Comparison of ENCODE assay signal across 10 mouse cellular contexts in the genomic region with DNA sequence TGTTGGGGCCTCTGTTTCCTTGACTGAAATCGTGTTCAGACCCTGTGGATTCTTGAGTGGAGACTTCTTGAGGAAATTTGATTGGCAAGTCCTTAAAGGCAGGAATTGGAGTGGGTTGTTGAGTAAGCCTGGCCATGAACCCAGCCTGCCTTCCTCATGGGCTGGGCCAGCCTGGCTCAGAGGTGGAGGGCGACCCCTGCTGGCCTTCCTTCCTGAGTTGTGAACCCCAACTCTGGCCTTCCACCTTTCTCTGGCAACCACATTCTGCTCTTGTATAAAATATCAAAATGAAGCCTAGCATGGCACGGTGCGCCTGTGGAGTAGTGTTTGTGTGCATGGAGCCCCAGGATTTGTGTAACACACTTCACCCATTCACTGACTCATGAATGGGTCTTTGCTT. TPM values are rescaled to one million over a fixed set of nuclear protein-coding genes. Genes with fewer than 3 reads are reported as not detected.
DNase-seq lines count a peak whose midpoint lies in the region; ATAC-seq lines count a peak whose summit lies in the region.
"Had no signal": no experiment of that assay in that cellular context is flagged by ENCODE, and none has a peak within 500 bp of the region (broad histone marks: within the 10 kb centered on the region; RNA-seq: fewer than 3 reads in every experiment).

No protein-coding gene starts in this region.

- H3K27me3 ChIP-seq in midbrain, embryonic 11.5 days (ENCODE audit: control insufficient read depth, insufficient read depth, low read length) = no peaks in the 10 kb centered on the region
- 0 out of 2 replicates have a peak, but pooled peaks cover 6% of the 10 kb centered on the region for H3K27me3 ChIP-seq in midbrain, embryonic 13.5 days

- H3K4me2 ChIP-seq in midbrain, embryonic 11.5 days = no peak overlapping the region
- H3K4me2 ChIP-seq in midbrain, embryonic 13.5 days (replicated peaks) = no peak overlapping the region
- H3K4me2 ChIP-seq: liver, embryonic 13.5 days had no signal

- no peaks in the 10 kb centered on the region for H3K36me3 ChIP-seq in midbrain, embryonic 11.5 days (ENCODE audit: control insufficient read depth, insufficient read depth, low read length)
- H3K36me3 ChIP-seq in midbrain, embryonic 13.5 days = no peaks in the 10 kb centered on the region
- H3K36me3 ChIP-seq: G1E; liver, embryonic 13.5 days had no signal

- no peak for ATAC-seq in midbrain, embryonic 11.5 days (ENCODE audit: low FRiP score)
- no peak for ATAC-seq in midbrain, embryonic 13.5 days
- no peak for ATAC-seq in megakaryocyte-erythroid progenitor cell, adult 5-6 weeks (replicated peaks; ENCODE audit: low FRiP score, low TSS enrichment, poor library complexity, severe bottlenecking)

- H3K4me3 ChIP-seq in midbrain, embryonic 11.5 days (ENCODE audit: low read depth, low read length) = no peak overlapping the region
- H3K4me3 ChIP-seq in midbrain, embryonic 13.5 days (replicated peaks) = no peak overlapping the region
- H3K4me3 ChIP-seq: liver, embryonic 13.5 days had no signal

- H3K27ac ChIP-seq in midbrain, embryonic 11.5 days (ENCODE audit: low read depth, low read length) = no peak overlapping the region
- no peak overlapping the region for H3K27ac ChIP-seq in midbrain, embryonic 13.5 days
- H3K27ac ChIP-seq: liver, embryonic 13.5 days had no signal

- H3K4me1 ChIP-seq in midbrain, embryonic 11.5 days (ENCODE audit: control insufficient read depth, insufficient read depth, low read length) = no peaks in the 10 kb centered on the region
- H3K4me1 ChIP-seq in midbrain, embryonic 13.5 days (replicated peaks) = no peaks in the 10 kb centered on the region
- H3K4me1 ChIP-seq: liver, embryonic 13.5 days had no signal

- H3K9ac ChIP-seq in midbrain, embryonic 11.5 days (ENCODE audit: low read length) = no peak overlapping the region
- no peak overlapping the region for H3K9ac ChIP-seq in midbrain, embryonic 13.5 days (replicated peaks)
- H3K9ac ChIP-seq: liver, embryonic 13.5 days had no signal

- peak; percentile 56 for DNase-seq in adrenal gland, postnatal 25 days
- DNase-seq in adrenal gland, postnatal 4 days (ENCODE audit: low spot score in 2 of 2) = no peak
- DNase-seq in midbrain, embryonic 11.5 days (ENCODE audit: low spot score, missing footprints) = peak; percentile 87
- DNase-seq in cerebellum, postnatal 10 days = peak; percentile 67 to 70
- DNase-seq in kidney, postnatal 4 days = peak; percentile 71 to 75
- DNase-seq in thymus, postnatal 0 days (ENCODE audit: low spot score) = peak; percentile 24
- DNase-seq: liver, embryonic 13.5 days had no signal

- WGBS in midbrain, embryonic 11.5 days = 41% methylated on average over 4 of the region's 4 CpGs
- WGBS in midbrain, embryonic 13.5 days = 49% methylated on average over 4 of the region's 4 CpGs

- no peaks in the 10 kb centered on the region for H3K9me3 ChIP-seq in midbrain, embryonic 11.5 days (ENCODE audit: control insufficient read depth, low read length)
- no peaks in the 10 kb centered on the region for H3K9me3 ChIP-seq in midbrain, embryonic 13.5 days
- H3K9me3 ChIP-seq: G1E; liver, embryonic 13.5 days had no signal

RNA-seq across cellular contexts. Expression of a gene that starts 8.5 kb away (rescaled TPM):
- total RNA-seq in adrenal gland, postnatal 25 days (2021) = 0.76 and 1.9 TPM in 2 replicates
- total RNA-seq in adrenal gland, postnatal 4 days (2021) = 1 to 10 TPM; 2.7 TPM
- polyA plus RNA-seq in midbrain, embryonic 11.5 days (2014; fragmentation: Nextera tagmentation; extraction: Ambion mirVana) = 0.10 TPM in 1 of 2 replicates, not detected in the other
- polyA plus RNA-seq in midbrain, embryonic 13.5 days (2015; fragmentation: Nextera tagmentation; extraction: Ambion mirVana) = 0.05 and 0.15 TPM in 2 replicates
- 0.26 and 0.31 TPM in 2 replicates for polyA plus RNA-seq in thymus, postnatal 0 days (2015; fragmentation: Nextera tagmentation; extraction: Ambion mirVana)
- 0.85 TPM in 1 of 2 replicates, not detected in the other for total RNA-seq in megakaryocyte-erythroid progenitor cell, adult 5-6 weeks (2014; fragmentation: Nextera tagmentation)
- total RNA-seq in megakaryocyte-erythroid progenitor cell, adult 5-6 weeks (2017) = not detected in 2 replicates
- polyA plus RNA-seq: G1E had no signal

Comparison
In these comparisons a context has a peak if more than half of its experiments do, and no peak if none do; other contexts are left out.
1. DNase-seq: peak in adrenal gland, postnatal 25 days (single experiment), midbrain, embryonic 11.5 days (single experiment), cerebellum, postnatal 10 days (2 of 2), kidney, postnatal 4 days (2 of 2) and thymus, postnatal 0 days (single experiment); none in adrenal gland, postnatal 4 days (0 of 2).